Mouse (Mus musculus): ENCODE data around the gene Nim1k.
"Not testable (repeated sequence)": the region's sequence is repeated elsewhere in the genome, so short reads cannot be mapped to it uniquely, and the experiment has no call there.

Gene Nim1k

DNA sequence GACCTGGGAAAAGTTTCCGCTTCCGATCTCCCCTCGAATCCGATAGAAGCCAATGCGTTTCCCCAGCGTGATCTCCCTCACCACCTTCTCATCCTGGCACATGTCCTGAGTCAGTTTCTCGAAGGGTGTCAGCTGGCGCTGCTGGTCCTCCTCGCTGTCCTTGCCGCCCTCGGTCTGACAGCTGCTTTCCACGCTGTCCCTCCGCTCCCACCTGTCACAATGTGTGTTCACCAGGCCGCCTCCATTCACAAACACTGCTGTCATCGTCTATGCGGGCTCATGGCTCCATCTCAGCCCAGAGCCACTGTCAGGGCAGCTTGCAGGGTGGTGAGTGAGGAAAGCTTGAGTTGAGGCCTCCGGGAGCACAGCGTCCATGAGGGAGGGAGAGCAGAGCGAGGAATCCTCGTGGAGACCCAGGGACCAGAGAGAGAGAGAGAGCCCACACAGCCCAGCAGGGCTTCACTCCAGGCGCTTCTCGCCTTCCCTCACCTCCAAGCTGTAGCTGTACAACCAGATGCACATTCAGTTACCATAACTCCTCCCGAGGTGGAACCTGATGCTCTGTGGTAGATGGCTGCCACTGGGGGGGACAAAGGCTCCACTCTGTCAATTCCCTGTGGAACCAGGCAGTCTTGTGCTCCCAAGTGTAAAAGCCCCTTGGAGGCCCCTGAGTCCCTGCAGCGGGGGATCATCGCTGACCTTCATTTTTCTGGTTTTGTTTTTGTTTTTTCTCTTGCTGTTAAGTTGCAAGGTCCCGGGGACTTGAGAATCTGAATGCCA is 27.9 kb downstream of the Nim1k start:
- in situ Hi-C loops (cut with MboI, MseI) = no loop called here

DNA sequence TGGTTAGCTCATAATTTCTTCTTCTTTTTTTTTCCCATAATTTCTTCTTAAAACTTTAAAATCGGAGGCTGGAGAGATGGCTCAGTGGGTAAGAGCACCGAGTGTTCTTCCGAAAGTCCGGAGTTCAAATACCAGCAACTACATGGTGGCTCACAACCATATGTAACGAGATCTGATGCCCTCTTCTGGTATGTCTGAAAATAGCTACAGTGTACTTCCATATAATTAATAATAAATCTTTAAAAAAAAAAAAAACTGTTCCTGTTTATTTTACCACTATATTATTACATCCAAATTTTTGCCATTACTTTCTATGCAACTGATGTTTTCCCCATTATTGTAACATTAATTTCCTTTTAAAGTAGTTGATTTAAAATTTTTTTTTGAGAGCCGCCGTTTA is 31.1 kb downstream of the Nim1k start:
- in situ Hi-C loops (cut with MboI, MseI) = no loop called here

DNA sequence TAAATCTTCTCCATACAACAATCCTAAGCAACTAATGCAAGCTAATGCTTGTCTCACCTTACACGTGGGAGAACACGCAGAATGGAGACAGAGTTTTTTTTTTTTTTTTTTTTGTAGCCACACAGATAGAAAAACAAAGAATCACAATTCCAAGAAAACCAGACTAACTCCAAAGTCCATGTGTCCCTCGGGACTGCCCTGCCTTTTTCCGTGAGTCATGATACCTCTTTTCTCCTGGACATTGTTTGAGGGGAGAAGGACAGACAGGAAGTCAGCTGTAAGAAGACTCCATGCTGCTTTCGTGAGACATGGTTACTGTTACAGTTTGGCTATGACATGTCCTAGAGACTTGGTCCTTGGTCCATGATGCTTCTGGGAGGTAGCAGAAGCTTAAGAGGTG is 32.3 kb downstream of the Nim1k start:
- in situ Hi-C loops (cut with MboI, MseI) = no loop called here

DNA sequence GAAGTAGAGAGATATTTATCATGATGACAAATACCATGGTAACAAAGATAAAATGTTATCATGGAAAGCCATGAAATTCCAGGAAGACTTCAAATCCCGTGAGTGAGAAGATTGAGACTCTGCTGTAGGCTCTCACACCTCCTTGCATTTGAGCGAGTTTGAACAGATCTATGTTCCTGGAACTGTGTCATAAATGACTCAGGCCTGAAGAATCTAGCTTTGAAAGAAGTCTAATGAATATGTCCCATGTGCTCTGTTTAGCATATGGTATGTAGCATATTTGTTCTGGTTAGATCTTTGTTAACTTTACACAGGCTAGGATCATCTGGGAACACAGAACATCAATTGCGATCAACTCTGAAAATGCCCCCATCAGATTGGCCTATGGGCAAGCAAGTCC is 33.2 kb downstream of the Nim1k start:
- in situ Hi-C loops (cut with MboI, MseI) = no loop called here

DNA sequence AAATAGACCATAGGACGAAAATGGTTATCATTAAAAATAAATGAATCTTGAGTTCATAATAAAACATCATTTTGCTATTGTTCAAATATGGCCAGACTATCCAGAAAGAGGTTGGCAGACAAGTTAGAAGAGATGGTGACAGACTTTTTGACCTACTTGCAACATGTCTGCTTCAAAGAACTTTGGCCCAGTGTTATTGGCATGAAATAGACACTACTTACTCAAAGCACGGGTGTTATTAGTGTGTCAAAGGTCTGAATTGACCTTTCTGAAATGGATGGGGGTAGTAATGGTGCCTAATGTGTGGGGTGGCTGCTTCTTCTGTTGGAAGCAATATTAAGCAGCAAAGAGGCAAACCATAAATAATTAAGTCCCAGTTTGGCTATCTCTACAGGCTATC is 39.6 kb downstream of the Nim1k start:
- in situ Hi-C loops (cut with MboI, MseI) = no loop called here

DNA sequence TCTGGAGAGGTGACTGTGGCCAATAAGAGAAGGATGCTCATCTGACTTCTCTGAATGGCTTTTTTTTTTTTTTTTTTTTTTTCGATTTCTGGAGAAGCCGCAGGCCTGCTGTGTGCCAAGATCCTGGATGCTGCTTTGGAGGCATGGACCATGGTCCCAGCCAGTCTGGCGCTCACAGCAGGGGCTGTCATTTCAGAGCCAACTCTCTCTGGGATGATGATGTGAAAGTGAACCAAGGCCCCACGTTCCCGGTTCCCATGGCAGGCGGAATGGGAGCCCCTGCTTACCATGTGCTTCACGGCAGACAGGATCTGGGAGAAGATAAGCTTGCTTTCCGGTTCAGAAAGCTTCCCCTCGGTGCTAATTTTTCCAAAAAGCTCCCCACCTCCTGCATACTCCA is 41.9 kb downstream of the Nim1k start:
- in situ Hi-C loops (cut with MboI, MseI) = no loop called here

DNA sequence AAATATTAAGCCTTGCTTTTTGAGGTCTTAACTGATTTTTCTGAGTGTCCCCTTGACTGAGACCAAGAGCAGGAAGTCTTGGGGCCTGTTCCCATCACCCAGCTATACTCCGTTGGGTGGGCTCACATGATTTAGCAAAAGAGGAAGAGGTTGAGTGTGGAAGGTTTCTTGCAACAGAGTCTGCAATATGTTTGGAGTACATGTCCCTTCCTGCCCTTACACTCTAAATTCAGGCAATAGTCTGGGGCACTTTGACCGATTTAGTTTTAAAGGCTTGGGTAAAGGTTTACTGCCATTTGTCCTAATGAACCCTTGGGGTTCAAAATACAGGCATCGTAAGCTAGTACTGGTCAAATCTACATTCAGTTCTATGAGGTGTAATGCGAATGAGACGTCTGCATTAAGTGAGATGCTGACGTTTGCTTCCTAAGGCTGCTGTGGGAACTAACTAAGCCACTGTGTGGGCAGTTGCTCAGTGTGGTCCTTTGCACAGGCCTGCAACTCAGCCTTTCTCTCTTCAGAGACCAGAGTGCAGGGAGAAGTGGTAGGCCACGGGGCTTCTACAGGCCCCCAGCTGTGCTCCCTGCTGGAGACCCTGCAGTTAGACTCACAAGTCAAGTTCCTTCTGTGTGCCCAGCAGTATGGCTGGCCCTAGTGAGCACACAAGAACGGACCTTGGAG is 42.4 kb downstream of the Nim1k start:
- in situ Hi-C loops (cut with MboI, MseI) = no loop called here

DNA sequence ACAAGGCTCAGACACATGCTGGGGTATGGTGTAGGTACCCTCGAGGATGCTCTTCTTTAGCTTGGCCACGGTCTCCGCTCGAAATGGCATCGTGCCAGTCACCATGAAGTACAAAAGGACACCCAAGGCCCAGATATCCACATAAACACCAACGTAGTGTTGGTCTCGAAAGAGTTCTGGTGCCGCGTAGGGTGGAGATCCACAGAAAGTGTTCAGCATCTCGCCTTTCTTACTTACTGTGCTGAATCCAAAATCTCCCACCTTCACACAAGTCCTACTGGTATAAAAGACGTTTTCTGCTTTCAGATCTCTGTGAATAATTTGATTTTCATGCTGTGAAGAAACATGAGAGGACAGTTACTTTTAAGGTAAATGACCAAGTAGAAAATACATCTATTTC is 43.2 kb downstream of the Nim1k start:
- in situ Hi-C loops (cut with MboI, MseI) = no loop called here

DNA sequence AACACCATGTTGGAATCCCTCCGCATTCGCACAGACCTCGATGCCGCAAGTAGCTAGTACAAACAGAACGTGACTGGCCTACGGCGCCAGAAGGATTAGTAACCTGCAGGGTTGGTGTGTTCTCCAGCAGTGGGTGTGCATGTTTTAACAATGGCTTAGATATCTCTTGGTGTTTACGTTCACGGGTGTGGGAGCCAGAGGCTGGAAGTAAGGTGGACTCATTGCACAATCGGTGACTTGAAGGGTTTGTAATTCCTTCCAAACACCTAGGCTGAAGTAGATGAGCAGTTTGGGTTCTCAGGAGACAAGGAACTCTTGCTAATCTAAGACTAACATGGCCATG is 45.4 kb downstream of the Nim1k start:
- in situ Hi-C loops (cut with MboI, MseI) = no loop called here

DNA sequence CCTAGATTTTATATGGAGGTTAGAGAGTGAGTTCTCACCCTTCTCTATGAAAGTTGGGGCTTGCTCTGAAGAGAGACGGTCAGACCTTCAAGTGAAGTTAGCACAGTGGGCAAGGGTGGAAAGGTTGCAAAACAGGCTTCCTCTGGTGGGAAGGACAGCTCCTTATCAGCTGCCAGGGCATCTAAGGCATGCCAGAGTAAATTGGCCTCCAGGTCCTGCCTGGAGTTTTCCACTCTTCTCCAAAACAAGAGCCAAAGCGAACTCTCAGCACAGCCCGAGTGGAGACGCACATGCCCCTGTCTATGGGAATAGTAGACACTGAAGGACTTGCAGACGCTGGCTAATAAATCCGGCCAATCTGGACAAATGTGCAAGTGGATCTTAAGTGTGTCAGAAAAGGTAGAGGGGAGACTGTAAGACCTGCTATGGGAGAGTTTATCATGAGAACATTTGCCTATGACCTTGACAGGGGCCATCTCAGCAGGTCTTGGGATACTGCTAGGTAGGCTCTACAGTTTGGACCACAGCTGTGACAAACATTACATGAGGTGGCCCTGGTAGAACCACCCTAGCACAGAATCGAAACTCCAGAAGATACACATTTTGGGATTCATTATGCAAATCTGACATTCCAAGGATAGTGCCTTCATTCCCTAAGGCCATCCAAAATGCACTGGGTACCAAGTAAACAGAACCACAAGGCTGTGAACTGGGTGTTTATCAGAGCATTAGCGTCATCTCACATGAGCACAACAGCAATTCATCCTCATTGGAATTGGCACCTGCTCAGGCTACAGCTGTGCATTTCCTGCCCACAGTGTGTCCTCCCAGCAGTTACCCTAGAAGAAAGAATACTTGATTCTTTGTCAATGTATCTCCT is 46.1 kb downstream of the Nim1k start:
- in situ Hi-C loops (cut with MboI, MseI) = loop anchor here (5.0 kb wide), 1 partner anchor 58 kb away; no protein-coding TSS in a partner anchor

DNA sequence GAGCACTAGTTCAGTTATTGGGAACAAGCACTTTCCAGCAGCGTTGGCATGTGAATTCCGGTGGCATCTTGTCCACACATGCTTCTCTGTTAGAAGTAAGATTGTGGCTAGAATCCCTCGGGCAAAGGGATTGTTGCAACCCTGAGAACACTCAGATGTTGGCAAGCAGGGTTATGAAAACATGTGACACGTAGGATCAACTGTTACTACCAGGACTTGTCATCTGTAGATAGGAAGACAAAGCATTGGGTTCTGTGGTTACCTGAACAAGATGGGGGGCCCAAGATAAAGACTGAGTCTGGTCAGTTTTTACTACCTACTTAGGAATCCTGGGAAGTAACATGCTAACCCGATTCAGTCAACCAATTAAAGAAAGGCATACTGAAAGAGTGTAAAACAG is 46.7 kb downstream of the Nim1k start:
- in situ Hi-C loops (cut with MboI, MseI) = loop anchor here (5.0 kb wide), 1 partner anchor 58 kb away; no protein-coding TSS in a partner anchor

DNA sequence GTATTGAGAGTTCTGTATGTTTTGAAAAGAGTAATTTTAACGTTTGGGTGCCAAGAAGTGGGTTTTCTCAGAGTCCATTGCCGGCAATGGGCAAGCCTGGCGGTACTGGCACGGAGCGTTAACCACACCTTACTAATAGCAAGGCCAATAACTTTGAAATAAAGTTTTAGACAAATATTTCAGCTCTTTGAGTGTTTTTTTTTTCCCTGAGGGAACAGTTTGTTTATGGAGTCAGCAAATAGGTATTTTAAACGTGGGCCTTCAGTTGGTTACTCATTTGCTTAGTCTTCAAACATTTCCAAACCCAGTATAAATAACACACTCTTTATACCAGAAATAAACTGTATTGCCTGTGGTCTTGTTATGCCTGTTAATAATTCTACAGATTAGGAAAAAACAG is 47.8 kb downstream of the Nim1k start:
- in situ Hi-C loops (cut with MboI, MseI) = loop anchor here (5.0 kb wide), 1 partner anchor 59 kb away; no protein-coding TSS in a partner anchor

DNA sequence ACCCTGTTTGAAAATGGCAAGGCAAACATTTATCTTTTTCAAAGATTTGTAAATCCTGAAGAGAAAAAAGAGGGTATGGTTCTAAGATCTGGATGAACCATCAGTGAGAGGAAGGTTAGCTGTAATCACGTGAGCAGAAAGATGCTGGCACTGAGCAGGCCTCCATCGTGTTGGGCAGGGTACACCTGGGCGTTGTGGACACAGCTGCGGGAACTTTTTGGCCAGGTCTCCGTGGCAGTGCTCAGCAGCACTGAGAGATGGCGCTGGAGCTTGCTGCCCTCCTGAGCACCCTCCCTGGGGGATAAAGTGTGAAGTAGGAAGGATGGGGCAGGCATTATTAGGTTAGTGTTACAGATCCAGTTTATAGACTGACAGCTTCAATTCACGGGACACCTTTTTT is 48.7 kb downstream of the Nim1k start:
- in situ Hi-C loops (cut with MboI, MseI) = loop anchor here (5.0 kb wide), 1 partner anchor 60 kb away; no protein-coding TSS in a partner anchor

DNA sequence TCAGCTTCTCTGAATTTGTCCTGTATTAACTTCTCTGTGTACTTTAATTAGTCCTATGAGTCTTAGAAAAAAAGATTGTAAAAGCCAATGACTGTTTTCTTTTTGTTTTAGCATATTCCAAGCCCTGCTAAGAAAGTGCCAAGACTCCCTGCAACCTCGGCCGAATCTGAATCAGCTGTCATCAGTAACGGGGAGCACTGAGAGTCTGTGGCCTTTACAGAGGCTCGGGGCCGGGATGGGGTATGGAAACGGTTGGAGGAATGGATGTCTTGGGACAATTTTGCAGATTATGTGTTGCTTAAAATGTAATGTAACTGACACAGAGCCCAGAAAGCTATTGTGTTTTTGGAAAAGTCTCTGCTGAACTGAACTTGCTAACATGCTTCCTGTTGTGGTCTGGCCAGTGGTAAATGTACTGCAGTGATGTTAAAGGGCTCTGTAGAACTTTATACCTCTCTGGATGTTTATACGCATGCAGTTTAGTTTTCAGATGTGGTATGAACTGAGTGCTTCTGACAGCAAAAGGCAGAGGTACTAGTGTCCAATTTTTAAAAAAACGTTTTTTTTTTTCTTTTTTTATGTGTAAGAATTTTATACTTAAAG is 49.3 kb downstream of the Nim1k start:
- in situ Hi-C loops (cut with MboI, MseI) = loop anchor here (5.0 kb wide), 1 partner anchor 61 kb away; no protein-coding TSS in a partner anchor

DNA sequence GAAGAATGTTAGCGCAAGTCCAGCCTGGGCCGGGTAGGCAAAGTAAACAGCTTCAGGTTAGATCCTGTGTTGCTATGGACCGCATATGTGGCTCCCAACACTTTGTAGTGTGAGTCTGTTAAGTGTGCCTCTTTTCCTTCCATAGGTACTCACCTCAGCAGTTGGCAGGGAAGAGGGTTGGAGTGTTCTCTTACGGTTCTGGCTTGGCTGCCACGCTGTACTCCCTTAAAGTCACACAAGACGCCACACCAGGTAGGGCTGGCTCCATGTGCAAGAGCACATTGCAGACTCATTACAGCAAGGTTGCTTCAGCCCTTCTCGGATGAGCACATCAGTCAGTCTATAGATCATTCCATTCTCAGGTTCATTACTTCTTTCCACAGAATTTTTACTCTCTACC is 51.4 kb downstream of the Nim1k start:
- in situ Hi-C loops (cut with MboI, MseI) = no loop called here

DNA sequence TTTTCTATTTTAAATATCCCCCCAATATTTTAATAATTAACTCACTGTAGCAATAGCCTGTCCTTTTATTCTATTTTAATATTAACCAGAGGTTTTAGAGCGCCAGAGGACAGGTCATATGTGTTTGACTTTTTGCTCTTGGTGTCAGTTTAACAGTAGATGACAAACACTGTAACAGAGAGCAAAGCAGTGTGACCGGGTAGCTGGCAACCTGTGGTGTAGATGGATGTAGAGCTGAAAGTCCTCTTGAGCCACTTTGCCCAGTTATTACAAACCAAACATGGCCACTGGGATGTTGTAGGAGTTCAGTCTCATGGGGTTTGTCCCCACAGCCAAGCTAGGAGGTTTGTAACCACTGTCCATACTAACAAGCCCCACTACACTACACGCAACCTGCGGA is 57.2 kb downstream of the Nim1k start:
- in situ Hi-C loops (cut with MboI, MseI) = no loop called here

DNA sequence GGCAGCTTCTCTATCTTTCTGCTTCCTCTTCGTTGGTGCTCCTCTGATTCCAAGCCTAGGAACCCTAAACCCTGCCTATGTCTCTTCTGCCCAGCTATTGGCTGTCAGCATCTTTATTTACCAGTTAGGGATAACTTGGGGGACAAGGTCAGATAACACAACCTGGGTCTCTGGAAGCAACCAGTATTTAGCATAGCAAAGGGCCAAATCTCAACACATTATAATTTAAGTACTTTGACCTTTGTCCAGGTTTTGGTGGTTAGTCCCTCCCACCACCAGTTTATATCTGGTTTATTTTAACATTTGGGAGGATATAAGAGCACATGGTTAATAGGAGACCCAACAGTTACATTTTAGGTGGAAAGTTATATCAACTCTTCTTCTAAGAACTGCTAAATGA is 59.2 kb downstream of the Nim1k start:
- in situ Hi-C loops (cut with MboI, MseI) = no loop called here

DNA sequence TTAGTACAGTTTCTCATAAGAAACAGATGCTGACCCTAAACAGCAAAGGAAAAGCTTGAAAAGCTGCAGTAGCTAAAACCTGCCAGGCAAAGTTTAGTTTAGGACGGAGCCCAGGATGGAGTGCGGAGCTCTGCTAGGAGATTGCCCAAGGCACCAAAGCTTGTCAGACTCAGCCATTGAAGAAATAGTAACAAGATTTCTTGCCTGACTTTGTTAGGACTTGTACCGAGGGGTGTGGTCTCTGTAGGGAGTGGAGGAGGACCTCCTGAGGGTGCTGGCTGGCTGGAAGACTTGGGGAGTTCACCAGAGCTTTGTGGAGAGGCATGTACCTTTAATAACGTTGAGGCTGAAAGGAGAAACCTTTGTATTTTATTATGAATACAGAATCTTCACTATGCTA is 60.0 kb downstream of the Nim1k start:
- in situ Hi-C loops (cut with MboI, MseI) = no loop called here

DNA sequence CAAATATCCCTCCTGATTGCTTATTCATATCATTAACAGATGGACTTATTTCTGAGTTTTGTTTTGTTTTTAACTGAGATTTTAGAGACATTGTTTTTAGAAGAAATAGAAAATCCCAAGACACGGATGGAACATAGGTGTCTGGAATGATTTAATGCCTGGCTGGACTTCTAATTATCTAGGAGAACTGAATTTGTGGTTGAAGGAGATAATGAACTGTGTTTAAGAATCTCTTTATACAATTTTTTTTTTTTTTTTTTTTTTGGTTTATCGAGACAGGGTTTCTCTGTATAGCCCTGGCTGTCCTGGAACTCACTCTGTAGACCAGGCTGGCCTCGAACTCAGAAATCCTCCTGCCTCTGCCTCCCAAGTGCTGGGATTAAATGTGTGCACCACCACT is 63.7 kb downstream of the Nim1k start:
- in situ Hi-C loops (cut with MboI, MseI) = not testable (repeated sequence)

DNA sequence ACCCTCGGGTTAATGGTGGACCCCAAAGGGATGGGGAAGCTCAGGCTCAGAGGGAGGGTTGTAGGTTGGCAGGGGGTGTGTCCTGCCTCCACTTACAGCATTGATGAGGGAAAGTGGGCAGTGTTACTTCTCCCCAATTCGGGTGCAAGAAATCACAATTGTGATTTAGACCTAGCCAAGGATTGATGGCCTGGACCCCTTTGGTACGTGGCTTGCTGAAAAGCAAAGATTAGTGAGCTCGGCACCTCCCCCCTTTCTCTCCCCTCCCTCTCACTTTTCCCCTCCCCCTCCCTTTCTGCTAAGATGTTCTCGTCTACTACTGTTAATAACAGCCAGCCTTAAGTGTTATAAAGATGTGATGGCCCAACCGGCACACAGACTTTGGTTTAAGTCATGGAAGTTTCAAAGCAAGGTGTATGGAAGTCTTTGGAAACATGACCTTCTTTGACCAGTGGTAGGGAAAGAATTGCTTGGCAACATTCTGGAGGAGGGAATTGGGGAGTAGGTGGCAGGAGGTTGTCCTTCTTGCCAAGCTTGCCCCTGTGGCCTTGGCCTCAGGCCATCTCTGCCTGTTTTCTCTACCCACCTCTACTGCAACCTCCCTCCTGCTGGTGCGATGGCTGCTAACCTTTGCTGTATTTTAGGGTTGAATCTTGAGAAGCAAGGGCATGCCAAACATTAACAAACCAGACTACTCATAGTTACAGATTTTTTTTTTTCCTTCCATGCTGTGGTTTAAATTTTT is 64.6 kb downstream of the Nim1k start:
- in situ Hi-C loops (cut with MboI, MseI) = no loop called here
